ENCODE assay signal across 11 mouse cellular contexts in the genomic region with DNA sequence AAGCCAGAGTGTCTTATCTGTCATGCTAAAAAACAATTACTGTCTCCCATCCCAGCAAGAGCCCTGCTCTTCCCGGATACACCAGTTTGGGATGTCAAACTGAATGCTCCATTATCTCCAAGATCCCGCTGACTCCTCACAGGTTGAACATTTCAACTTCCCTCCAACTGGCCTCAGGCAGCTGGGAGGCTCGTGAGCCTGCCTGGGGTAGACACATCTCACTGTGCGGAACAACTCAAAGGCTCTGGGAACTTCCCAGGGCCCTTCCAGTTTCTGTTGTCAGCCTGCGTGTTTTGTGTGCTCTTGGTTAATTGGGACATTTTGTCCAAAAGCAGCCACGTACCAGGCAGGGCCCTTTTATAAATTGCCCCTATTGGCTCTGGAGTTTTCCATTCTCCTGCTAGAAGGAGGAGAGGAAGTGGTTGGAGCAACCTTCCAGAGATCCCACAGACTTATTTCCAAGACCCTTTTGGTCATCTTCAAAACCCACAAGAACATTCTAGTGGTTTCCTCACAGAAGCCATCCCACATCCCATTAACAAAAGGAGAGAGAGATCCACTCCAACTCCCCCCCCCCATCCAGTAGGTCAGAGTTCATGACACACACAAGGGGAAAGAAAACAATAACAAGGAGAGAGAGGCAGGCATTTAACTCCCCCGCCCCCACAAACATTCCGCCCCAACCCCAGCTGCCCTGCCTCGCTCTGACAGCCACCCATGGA.
DNase-seq lines count a peak whose midpoint lies in the region; ATAC-seq and TF ChIP-seq lines count a peak whose summit lies in the region.
"Had no signal": no experiment of that assay in that cellular context is flagged by ENCODE, and none has a peak within 500 bp of the region (broad histone marks: within the 10 kb centered on the region; RNA-seq: fewer than 3 reads in every experiment).

No protein-coding gene starts in this region.

- WGBS in midbrain, embryonic 13.5 days, result 27% methylated on average over 9 of the region's 9 CpGs

- TF ChIP-seq POLR2A in CH12.LX (IDR thresholded peaks at IDR 0.05; ENCODE audit: low read depth, low read length), result no peak

- H3K4me3 ChIP-seq in CH12.LX (replicated peaks in 1 of 3; ENCODE audit: low read depth in 2 of 3, low read length in 2 of 3, poor library complexity in 1 of 3), result no peak overlapping the region
- H3K4me3 ChIP-seq in midbrain, embryonic 13.5 days (replicated peaks), result no peak overlapping the region
- H3K4me3 ChIP-seq: liver, embryonic 15.5 days had no signal

- peak; percentile 30 for DNase-seq in CD4-positive, CD25-positive, alpha-beta regulatory T cell, adult 2 months (ENCODE audit: low read depth, low spot score)
- no peak for DNase-seq in CH12.LX (ENCODE audit: extremely low read depth)
- peak; percentile 74 for DNase-seq in induced T-regulatory cell, adult 2 months (ENCODE audit: low read depth)
- no peak for DNase-seq in T-cell, adult 2 months (ENCODE audit: low spot score)
- no peak for DNase-seq in heart, postnatal 4 days
- DNase-seq: cerebellum, adult 8-10 months; thymus, postnatal 36 days had no signal

- no peak for TF ChIP-seq CTCF in CH12.LX (conservative IDR thresholded peaks at IDR 0.05 in 1 of 2, IDR thresholded peaks at IDR 0.05 in 1 of 2; ENCODE audit: low read depth in 2 of 2, low read length in 2 of 2)

- peaks cover 26 to 61% of the 10 kb centered on the region in 2 experiments for H3K4me1 ChIP-seq in CH12.LX (ENCODE audit: control insufficient read depth in 1 of 2, insufficient read depth in 2 of 2)
- H3K4me1 ChIP-seq in midbrain, embryonic 13.5 days (replicated peaks), result peaks cover 75% of the 10 kb centered on the region
- H3K4me1 ChIP-seq: liver, embryonic 15.5 days had no signal

- H3K27ac ChIP-seq in CH12.LX (ENCODE audit: insufficient read depth, low read depth), result peak overlapping the region; percentile 80; the same call in 1 of the 2 replicates
- H3K27ac ChIP-seq in midbrain, embryonic 13.5 days, result peak overlapping the region; percentile 81; the same call in 1 of the 2 replicates
- H3K27ac ChIP-seq: liver, embryonic 15.5 days had no signal

- no peaks in the 10 kb centered on the region for H3K79me2 ChIP-seq in CH12.LX (replicated peaks; ENCODE audit: control insufficient read depth, extremely low read depth, insufficient read depth, poor library complexity, severe bottlenecking)

- no peaks in the 10 kb centered on the region for H3K36me3 ChIP-seq in CH12.LX (replicated peaks in 1 of 2; ENCODE audit: control insufficient read depth in 1 of 2, insufficient read depth in 1 of 2, low read length in 1 of 2)
- H3K36me3 ChIP-seq in midbrain, embryonic 13.5 days, result no peaks in the 10 kb centered on the region
- H3K36me3 ChIP-seq: liver, embryonic 15.5 days had no signal

- TF ChIP-seq RAD21 in CH12.LX (IDR thresholded peaks at IDR 0.05; ENCODE audit: low read depth, low read length), result no peak

- H3K4me2 ChIP-seq in CH12.LX (ENCODE audit: insufficient read depth, low read depth, poor library complexity, severe bottlenecking), result peak overlapping the region; percentile 14; the same call in 1 of the 2 replicates
- no peak overlapping the region for H3K4me2 ChIP-seq in midbrain, embryonic 13.5 days (replicated peaks)
- H3K4me2 ChIP-seq: liver, embryonic 15.5 days had no signal

- in situ Hi-C loops in CH12.LX (cut with MboI; ENCODE audit: low pct_ligation_motif_present, low pct_unique_long_range_greater_than_20kb, low sequenced_read_pairs), result loop anchor here (25.0 kb wide), 3 partner anchors 621 to 1846 kb away; partner anchors contain the start of gene Nrp2

- ATAC-seq in CD4-positive, CD25-positive, alpha-beta regulatory T cell, adult 4 months, result no peak
- no peak for ATAC-seq in midbrain, embryonic 13.5 days
- no peak for ATAC-seq in megakaryocyte-erythroid progenitor cell, adult 5-6 weeks (replicated peaks; ENCODE audit: low FRiP score, low TSS enrichment, poor library complexity, severe bottlenecking)

- dilution Hi-C loops in CH12.LX (cut with MboI; ENCODE audit: extremely low pct_ligation_motif_present, extremely low pct_unique_long_range_greater_than_20kb, low sequenced_read_pairs), result no loop called here

- H3K9me3 ChIP-seq in CH12.LX (replicated peaks; ENCODE audit: low read length), result no peaks in the 10 kb centered on the region
- no peaks in the 10 kb centered on the region for H3K9me3 ChIP-seq in midbrain, embryonic 13.5 days
- H3K9me3 ChIP-seq: liver, embryonic 15.5 days had no signal

- no peaks in the 10 kb centered on the region for H3K27me3 ChIP-seq in CH12.LX (replicated peaks)
- H3K27me3 ChIP-seq in midbrain, embryonic 13.5 days, result no peaks in the 10 kb centered on the region
- H3K27me3 ChIP-seq: liver, embryonic 15.5 days had no signal

- peak; percentile 24; the same call in 1 of the 2 replicates for TF ChIP-seq EP300 in CH12.LX (IDR thresholded peaks at IDR 0.05; ENCODE audit: low read length)

- H3K9ac ChIP-seq in CH12.LX (ENCODE audit: insufficient read depth, low read depth), result no peak overlapping the region
- no peak overlapping the region for H3K9ac ChIP-seq in midbrain, embryonic 13.5 days (replicated peaks)
- H3K9ac ChIP-seq: liver, embryonic 15.5 days had no signal

TF ChIP-seq in CH12.LX, 34 proteins besides CTCF, POLR2A, EP300 and RAD21:
- TF ChIP-seq IRF4 (IDR thresholded peaks at IDR 0.05; ENCODE audit: low read depth, low read length), result peak; percentile 41; the same call in 1 of the 2 replicates
- peak; percentile 66 for TF ChIP-seq BHLHE40 (IDR thresholded peaks at IDR 0.05; ENCODE audit: low read depth, low read length)
- 0 out of 2 replicates have a peak, but pooled peaks have one; percentile 12 for TF ChIP-seq ETS1 (conservative IDR thresholded peaks at IDR 0.05; ENCODE audit: low read depth, low read length)
- TF ChIP-seq MAX (IDR thresholded peaks at IDR 0.05; ENCODE audit: low read length), result no peak
- no peak for TF ChIP-seq GABPA (IDR thresholded peaks at IDR 0.05; ENCODE audit: insufficient replicate concordance, low read depth, low read length)
- TF ChIP-seq POLR2AphosphoS2 (IDR thresholded peaks at IDR 0.05; ENCODE audit: low read depth, low read length), result no peak
- TF ChIP-seq RCOR1 (conservative IDR thresholded peaks at IDR 0.05; ENCODE audit: low read depth, low read length), result no peak
- no peak for TF ChIP-seq TBP (conservative IDR thresholded peaks at IDR 0.05; ENCODE audit: low read depth, low read length)
- TF ChIP-seq SIN3A (IDR thresholded peaks at IDR 0.05; ENCODE audit: low read length), result no peak
- TF ChIP-seq JUND (conservative IDR thresholded peaks at IDR 0.05; ENCODE audit: low read depth, low read length), result no peak
- no peak for TF ChIP-seq MEF2A (IDR thresholded peaks at IDR 0.05; ENCODE audit: borderline replicate concordance, low read depth, low read length)
- TF ChIP-seq ZMIZ1 (IDR thresholded peaks at IDR 0.05; ENCODE audit: low read depth, low read length), result no peak

Comparison
In these comparisons a context has a peak if more than half of its experiments do, and no peak if none do; other contexts are left out.
1. DNase-seq: peak in CD4-positive, CD25-positive, alpha-beta regulatory T cell, adult 2 months (single experiment) and induced T-regulatory cell, adult 2 months (single experiment); none in CH12.LX (single experiment), T-cell, adult 2 months (single experiment) and heart, postnatal 4 days (single experiment).